ENCODE assay signal across 8 mouse cellular contexts in genomic region chr17:26939973-26940300, GRCm38 (mm10). TPM values are rescaled to one million over a fixed set of nuclear protein-coding genes. Genes with fewer than 3 reads are reported as not detected.
DNase-seq lines count a peak whose midpoint lies in the region; ATAC-seq and TF ChIP-seq lines count a peak whose summit lies in the region.

No protein-coding gene starts in this region.

- H3K4me3 ChIP-seq in kidney, postnatal 0 days (replicated peaks; ENCODE audit: low read depth, low read length), result peak overlapping the region; percentile 66
- peak overlapping the region; percentile 77 for H3K4me3 ChIP-seq in embryonic facial prominence, embryonic 10.5 days
- H3K4me3 ChIP-seq in hindbrain, embryonic 16.5 days (ENCODE audit: low read length), result peak overlapping the region; percentile 63
- H3K4me3 ChIP-seq in midbrain, embryonic 16.5 days (ENCODE audit: low read depth, low read length), result peak overlapping the region; percentile 72

- peak overlapping the region; percentile 78 for H3K9ac ChIP-seq in kidney, postnatal 0 days (ENCODE audit: low read depth, low read length)
- peak overlapping the region; percentile 76 for H3K9ac ChIP-seq in hindbrain, embryonic 16.5 days (ENCODE audit: low read depth, low read length)
- H3K9ac ChIP-seq in midbrain, embryonic 16.5 days (ENCODE audit: low read depth, low read length), result peak overlapping the region; percentile 73

- ATAC-seq in kidney, postnatal 0 days (replicated peaks; ENCODE audit: low FRiP score, low read depth), result no peak
- no peak for ATAC-seq in hindbrain, embryonic 16.5 days
- peak; percentile 8 for ATAC-seq in midbrain, embryonic 16.5 days

- no peaks in the 10 kb centered on the region for H3K9me3 ChIP-seq in kidney, postnatal 0 days (replicated peaks; ENCODE audit: low read length)
- no peaks in the 10 kb centered on the region for H3K9me3 ChIP-seq in embryonic facial prominence, embryonic 10.5 days
- no peaks in the 10 kb centered on the region for H3K9me3 ChIP-seq in hindbrain, embryonic 16.5 days (ENCODE audit: control insufficient read depth, low read length)
- no peaks in the 10 kb centered on the region for H3K9me3 ChIP-seq in midbrain, embryonic 16.5 days (replicated peaks; ENCODE audit: control insufficient read depth, low read length, poor library complexity, severe bottlenecking)

- TF ChIP-seq CTCF in kidney, postnatal 0 days (IDR thresholded peaks at IDR 0.05; ENCODE audit: low read depth), result no peak

- WGBS in kidney, postnatal 0 days, result 3% methylated on average over 3 of the region's 3 CpGs
- 2% methylated on average over 3 of the region's 3 CpGs for WGBS in embryonic facial prominence, embryonic 10.5 days
- 0% methylated on average over 3 of the region's 3 CpGs for WGBS in hindbrain, embryonic 16.5 days
- WGBS in midbrain, embryonic 16.5 days, result 0% methylated on average over 3 of the region's 3 CpGs

- peaks cover 6% of the 10 kb centered on the region for H3K36me3 ChIP-seq in kidney, postnatal 0 days (ENCODE audit: insufficient read depth, low read length)
- peaks cover 34% of the 10 kb centered on the region for H3K36me3 ChIP-seq in embryonic facial prominence, embryonic 10.5 days (replicated peaks)
- H3K36me3 ChIP-seq in hindbrain, embryonic 16.5 days (ENCODE audit: control insufficient read depth, insufficient read depth, low read length), result peaks cover 9% of the 10 kb centered on the region
- H3K36me3 ChIP-seq in midbrain, embryonic 16.5 days (ENCODE audit: control insufficient read depth, insufficient read depth, low read length), result peaks cover 17% of the 10 kb centered on the region

- DNase-seq in kidney, postnatal 0 days (ENCODE audit: low spot score), result no peak
- DNase-seq in kidney, postnatal 10 days, result no peak
- no peak for DNase-seq in embryonic facial prominence, embryonic 10.5 days (ENCODE audit: low spot score)
- no peak for DNase-seq in adrenal gland, adult 2 months
- no peak for DNase-seq in retina, postnatal 1 day
- DNase-seq in urinary bladder, postnatal 14 days (ENCODE audit: low spot score), result no peak

- H3K4me1 ChIP-seq in kidney, postnatal 0 days (replicated peaks; ENCODE audit: insufficient read depth, low read length), result peaks cover 23% of the 10 kb centered on the region
- H3K4me1 ChIP-seq in embryonic facial prominence, embryonic 10.5 days, result peaks cover 66% of the 10 kb centered on the region
- H3K4me1 ChIP-seq in hindbrain, embryonic 16.5 days (ENCODE audit: control insufficient read depth, insufficient read depth, low read depth, low read length), result peaks cover 31% of the 10 kb centered on the region
- H3K4me1 ChIP-seq in midbrain, embryonic 16.5 days (ENCODE audit: control insufficient read depth, insufficient read depth, low read length), result peaks cover 38% of the 10 kb centered on the region

- peak overlapping the region; percentile 93 for H3K27ac ChIP-seq in kidney, postnatal 0 days
- peak overlapping the region; percentile 92 for H3K27ac ChIP-seq in embryonic facial prominence, embryonic 10.5 days (replicated peaks)
- peak overlapping the region; percentile 97 for H3K27ac ChIP-seq in hindbrain, embryonic 16.5 days (ENCODE audit: low read depth, low read length)
- peak overlapping the region; percentile 96 for H3K27ac ChIP-seq in midbrain, embryonic 16.5 days (ENCODE audit: low read length)

- H3K4me2 ChIP-seq in kidney, postnatal 0 days (ENCODE audit: low read length), result peak overlapping the region; percentile 82
- peak overlapping the region; percentile 77 for H3K4me2 ChIP-seq in hindbrain, embryonic 16.5 days (ENCODE audit: low read length)
- peak overlapping the region; percentile 98 for H3K4me2 ChIP-seq in midbrain, embryonic 16.5 days (ENCODE audit: low read length)

- no peaks in the 10 kb centered on the region for H3K27me3 ChIP-seq in kidney, postnatal 0 days (ENCODE audit: insufficient read depth, low read length)
- H3K27me3 ChIP-seq in embryonic facial prominence, embryonic 10.5 days (replicated peaks; ENCODE audit: low read depth, poor library complexity, severe bottlenecking), result 0 out of 2 replicates have a peak, but pooled peaks cover 6% of the 10 kb centered on the region
- no peaks in the 10 kb centered on the region for H3K27me3 ChIP-seq in hindbrain, embryonic 16.5 days (replicated peaks; ENCODE audit: control insufficient read depth, insufficient read depth, low read length)
- H3K27me3 ChIP-seq in midbrain, embryonic 16.5 days (ENCODE audit: control insufficient read depth, insufficient read depth, low read depth, low read length), result no peaks in the 10 kb centered on the region

RNA-seq across cellular contexts. Expression of gene Cuta, which starts 0.6 kb away (rescaled TPM):
- 226 and 227 TPM in 2 replicates for polyA plus RNA-seq in kidney, postnatal 0 days (2015; fragmentation: Nextera tagmentation; extraction: Ambion mirVana)
- 176 and 182 TPM in 2 replicates for polyA plus RNA-seq in embryonic facial prominence, embryonic 10.5 days (2016; fragmentation: Nextera tagmentation; extraction: Ambion mirVana)
- polyA plus RNA-seq in hindbrain, embryonic 16.5 days (2015; fragmentation: Nextera tagmentation; extraction: Ambion mirVana), result 140 and 150 TPM in 2 replicates
- polyA plus RNA-seq in midbrain, embryonic 16.5 days (2015; fragmentation: Nextera tagmentation; extraction: Ambion mirVana), result 130 TPM in 2 replicates
- total RNA-seq in adrenal gland, adult 2 months (2021), result 100 to 1,000 TPM; 145 to 164 TPM
- polyA plus RNA-seq in adrenal gland, adult 2 months (2012; rRNA removed), result 378 and 381 TPM in 2 replicates

RNA-seq across cellular contexts. Expression of gene Syngap1, which starts 1.1 kb away (rescaled TPM):
- polyA plus RNA-seq in kidney, postnatal 0 days (2015; fragmentation: Nextera tagmentation; extraction: Ambion mirVana), result 0.78 and 0.99 TPM in 2 replicates
- 1.4 and 1.6 TPM in 2 replicates for polyA plus RNA-seq in embryonic facial prominence, embryonic 10.5 days (2016; fragmentation: Nextera tagmentation; extraction: Ambion mirVana)
- polyA plus RNA-seq in hindbrain, embryonic 16.5 days (2015; fragmentation: Nextera tagmentation; extraction: Ambion mirVana), result 2.5 and 4.9 TPM in 2 replicates
- polyA plus RNA-seq in midbrain, embryonic 16.5 days (2015; fragmentation: Nextera tagmentation; extraction: Ambion mirVana), result 4.3 and 4.6 TPM in 2 replicates
- 10 to 100 TPM; 14.3 to 21.8 TPM for total RNA-seq in adrenal gland, adult 2 months (2021)
- 51.6 and 56.0 TPM in 2 replicates for polyA plus RNA-seq in adrenal gland, adult 2 months (2012; rRNA removed)

RNA-seq across cellular contexts. Expression of gene Phf1, which starts 7.1 kb away (rescaled TPM):
- 8.8 and 9.8 TPM in 2 replicates for polyA plus RNA-seq in kidney, postnatal 0 days (2015; fragmentation: Nextera tagmentation; extraction: Ambion mirVana)
- 3.8 and 4.7 TPM in 2 replicates for polyA plus RNA-seq in embryonic facial prominence, embryonic 10.5 days (2016; fragmentation: Nextera tagmentation; extraction: Ambion mirVana)
- 30.3 and 31.7 TPM in 2 replicates for polyA plus RNA-seq in hindbrain, embryonic 16.5 days (2015; fragmentation: Nextera tagmentation; extraction: Ambion mirVana)
- 24.5 and 28.0 TPM in 2 replicates for polyA plus RNA-seq in midbrain, embryonic 16.5 days (2015; fragmentation: Nextera tagmentation; extraction: Ambion mirVana)
- 10 to 100 TPM; 35.2 to 36.4 TPM for total RNA-seq in adrenal gland, adult 2 months (2021)
- 202 and 271 TPM in 2 replicates for polyA plus RNA-seq in adrenal gland, adult 2 months (2012; rRNA removed)

RNA-seq across cellular contexts. Expression of gene Kifc5b, which starts 23.0 kb away (rescaled TPM):
- polyA plus RNA-seq in kidney, postnatal 0 days (2015; fragmentation: Nextera tagmentation; extraction: Ambion mirVana), result 1.3 and 1.8 TPM in 2 replicates
- 11.6 and 12.1 TPM in 2 replicates for polyA plus RNA-seq in embryonic facial prominence, embryonic 10.5 days (2016; fragmentation: Nextera tagmentation; extraction: Ambion mirVana)
- polyA plus RNA-seq in hindbrain, embryonic 16.5 days (2015; fragmentation: Nextera tagmentation; extraction: Ambion mirVana), result 2.6 and 3.6 TPM in 2 replicates
- polyA plus RNA-seq in midbrain, embryonic 16.5 days (2015; fragmentation: Nextera tagmentation; extraction: Ambion mirVana), result 2.3 and 3.3 TPM in 2 replicates
- total RNA-seq in adrenal gland, adult 2 months (2021), result 1 to 10 TPM; 1.0 to 1.3 TPM
- 1.2 and 2.1 TPM in 2 replicates for polyA plus RNA-seq in adrenal gland, adult 2 months (2012; rRNA removed)

RNA-seq across cellular contexts. Expression of gene Zbtb9, which starts 33.0 kb away (rescaled TPM):
- polyA plus RNA-seq in kidney, postnatal 0 days (2015; fragmentation: Nextera tagmentation; extraction: Ambion mirVana), result 11.1 and 12.1 TPM in 2 replicates
- polyA plus RNA-seq in embryonic facial prominence, embryonic 10.5 days (2016; fragmentation: Nextera tagmentation; extraction: Ambion mirVana), result 20.1 and 20.6 TPM in 2 replicates
- 13.0 and 15.6 TPM in 2 replicates for polyA plus RNA-seq in hindbrain, embryonic 16.5 days (2015; fragmentation: Nextera tagmentation; extraction: Ambion mirVana)
- polyA plus RNA-seq in midbrain, embryonic 16.5 days (2015; fragmentation: Nextera tagmentation; extraction: Ambion mirVana), result 13.8 and 15.9 TPM in 2 replicates
- 1 to 10 TPM; 4.6 to 8.7 TPM for total RNA-seq in adrenal gland, adult 2 months (2021)
- 6.9 and 7.1 TPM in 2 replicates for polyA plus RNA-seq in adrenal gland, adult 2 months (2012; rRNA removed)
